Mouse (Mus musculus) neural tube, embryonic 12.5 days (tissue): ENCODE results near the gene Sgcd. TPM values are rescaled to one million over a fixed set of nuclear protein-coding genes. Genes with fewer than 3 reads are reported as not detected.
A peak's percentile ranks its signal among the peaks of the same experiment; 100 is the strongest.

ENCODE experiments used
- ATAC-seq: fragments of 200-750 bp; cut with Nextera tagmentation; 2 replicates; pipeline ENCODE4 v1.8.0; 2017; ENCODE audit warnings: low read depth, mild to moderate bottlenecking, moderate TSS enrichment, moderate library complexity; ENCODE audit not compliant: low FRiP score
- H3K27ac ChIP-seq: fragments of 300-500 bp; sonication (generic); 2 replicates; pipeline ENCODE4 v1.5.1; 2016
- H3K27me3 ChIP-seq: fragments of 300-500 bp; sonication (generic); replicated peaks from 2 replicates; pipeline ENCODE4 v1.6.1; 2016; ENCODE audit warnings: mild to moderate bottlenecking
- H3K36me3 ChIP-seq: fragments of 300-500 bp; sonication (generic); 2 replicates; pipeline ENCODE4 v1.6.1; 2016; ENCODE audit warnings: mild to moderate bottlenecking
- H3K4me1 ChIP-seq: fragments of 300-500 bp; sonication (generic); 2 replicates; pipeline ENCODE4 v1.6.1; 2016
- H3K4me2 ChIP-seq: fragments of 300-500 bp; sonication (generic); replicated peaks from 2 replicates; pipeline ENCODE4 v1.6.1; 2016; ENCODE audit warnings: mild to moderate bottlenecking
- H3K4me3 ChIP-seq: fragments of 300-500 bp; sonication (generic); 2 replicates; pipeline ENCODE4 v1.5.1; 2016
- H3K9ac ChIP-seq: fragments of 300-500 bp; sonication (generic); 2 replicates; pipeline ENCODE4 v1.6.1; 2016; ENCODE audit warnings: mild to moderate bottlenecking
- H3K9me3 ChIP-seq: fragments of 300-500 bp; sonication (generic); 2 replicates; pipeline ENCODE4 v1.6.1; 2016; ENCODE audit warnings: mild to moderate bottlenecking
- WGBS: fragments of 180-500 bp; shearing (Covaris S2); methylation state at CpG from one replicate; pipeline ENCODE4 v1.1.7; 2016; 5-methylcytosine and 5-hydroxymethylcytosine counted together
- polyA plus RNA-seq: library from polyadenylated mRNA; unstranded; fragments of >200 nt; fragmentation: Nextera tagmentation; extraction: Ambion mirVana; gene quantifications from 2 replicates; pipeline ENCODE4 v1.2.1, GENCODE M21; 2016

Sgcd gene
- polyA plus RNA-seq, 1 experiment from 2014 or later, result 2.6 TPM

DNA sequence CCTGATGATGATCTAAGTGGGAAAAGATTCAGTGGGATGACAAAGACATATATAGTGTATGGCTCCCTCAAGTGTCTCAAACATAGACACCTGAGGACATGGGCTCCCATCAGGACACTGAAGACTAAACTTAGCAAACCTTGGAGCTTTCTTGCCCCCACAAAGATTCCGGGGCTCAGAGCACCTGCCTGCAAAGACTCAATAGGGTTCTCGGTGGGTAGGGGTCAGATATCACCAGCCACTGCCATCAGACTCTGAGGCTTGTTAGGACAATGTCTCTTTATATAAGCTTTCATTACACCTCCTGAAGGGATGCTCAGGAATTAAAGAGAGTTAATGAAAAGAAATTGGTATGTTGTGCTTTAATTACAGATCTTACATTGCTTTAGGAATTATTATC, 764.6 kb downstream of the Sgcd start:
- Histone ChIP-seq H3K4me3 (no peak overlapping the region), H3K27ac (no peak overlapping the region), H3K27me3 (no peaks in the 10 kb centered on the region), H3K9ac (no peak overlapping the region), H3K4me1 (no peaks in the 10 kb centered on the region), H3K9me3 (no peaks in the 10 kb centered on the region), H3K36me3 (no peaks in the 10 kb centered on the region), H3K4me2 (no peak overlapping the region)
- no peak for ATAC-seq
- WGBS, result 89% methylated on average over 2 of the region's 2 CpGs

GRCm38 (mm10) chr11:47211531-47211930, 777.2 kb downstream of the Sgcd start:
- Histone ChIP-seq H3K4me2 (no peak overlapping the region), H3K27ac (no peak overlapping the region), H3K4me3 (no peak overlapping the region), H3K27me3 (no peaks in the 10 kb centered on the region), H3K4me1 (no peaks in the 10 kb centered on the region), H3K9me3 (no peaks in the 10 kb centered on the region), H3K36me3 (no peaks in the 10 kb centered on the region), H3K9ac (no peak overlapping the region)
- WGBS, result 81% methylated on average over 8 of the region's 8 CpGs
- no peak for ATAC-seq

GRCm38 (mm10) chr11:47206461-47206860, 782.3 kb downstream of the Sgcd start:
- H3K27ac ChIP-seq, result no peak overlapping the region
- no peak overlapping the region for H3K9ac ChIP-seq
- no peaks in the 10 kb centered on the region for H3K36me3 ChIP-seq
- no peak overlapping the region for H3K4me3 ChIP-seq
- H3K4me1 ChIP-seq, result no peaks in the 10 kb centered on the region
- H3K27me3 ChIP-seq, result no peaks in the 10 kb centered on the region
- WGBS, result 73% methylated on average over 1 of the region's 1 CpGs
- H3K4me2 ChIP-seq, result no peak overlapping the region
- ATAC-seq, result no peak
- no peaks in the 10 kb centered on the region for H3K9me3 ChIP-seq

- H3K36me3 ChIP-seq, result no peaks in the 10 kb centered on the region
- H3K4me1 ChIP-seq, result no peaks in the 10 kb centered on the region
- 89% methylated on average over 7 of the region's 7 CpGs for WGBS
- H3K27ac ChIP-seq, result no peak overlapping the region
- H3K9ac ChIP-seq, result no peak overlapping the region
- no peak for ATAC-seq
- no peak overlapping the region for H3K4me3 ChIP-seq
- H3K9me3 ChIP-seq, result no peaks in the 10 kb centered on the region
- no peaks in the 10 kb centered on the region for H3K27me3 ChIP-seq
- H3K4me2 ChIP-seq, result no peak overlapping the region
These were observed 789.7 kb downstream of the Sgcd start for GRCm38 (mm10) chr11:47199106-47199505.

- H3K27me3 ChIP-seq, result no peaks in the 10 kb centered on the region
- no peaks in the 10 kb centered on the region for H3K9me3 ChIP-seq
- no peak overlapping the region for H3K4me2 ChIP-seq
- H3K27ac ChIP-seq, result no peak overlapping the region
- H3K36me3 ChIP-seq, result no peaks in the 10 kb centered on the region
- H3K9ac ChIP-seq, result no peak overlapping the region
- no peaks in the 10 kb centered on the region for H3K4me1 ChIP-seq
- ATAC-seq, result peak; percentile 56; the same call in 1 of the 2 replicates
- 61% methylated on average over 2 of the region's 2 CpGs for WGBS
- H3K4me3 ChIP-seq, result no peak overlapping the region
These were observed 800.2 kb downstream of the Sgcd start for GRCm38 (mm10) chr11:47188556-47188955.

DNA sequence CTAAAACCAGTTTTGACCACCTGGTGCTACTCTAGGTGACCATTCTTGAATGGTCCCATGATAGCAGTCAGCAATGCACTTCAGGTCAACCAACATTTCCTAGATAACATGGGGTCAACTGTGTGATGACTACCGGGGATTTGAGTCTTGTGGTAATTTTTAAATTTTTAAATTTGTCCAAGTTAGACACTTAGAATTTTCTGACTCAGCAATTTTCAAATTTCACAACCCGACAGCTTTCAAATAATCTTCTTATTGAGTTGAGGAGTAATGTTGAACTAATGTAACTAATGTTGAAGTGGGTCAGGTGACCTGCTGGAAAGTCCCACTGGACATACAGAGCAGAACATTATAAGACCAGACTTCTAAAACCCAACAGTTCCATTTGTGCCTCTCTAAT, 813.8 kb downstream of the Sgcd start:
- ATAC-seq, result no peak
- no peak overlapping the region for H3K27ac ChIP-seq
- H3K36me3 ChIP-seq, result no peaks in the 10 kb centered on the region
- no peak overlapping the region for H3K9ac ChIP-seq
- no peaks in the 10 kb centered on the region for H3K4me1 ChIP-seq
- H3K27me3 ChIP-seq, result no peaks in the 10 kb centered on the region
- H3K4me3 ChIP-seq, result no peak overlapping the region
- H3K9me3 ChIP-seq, result no peaks in the 10 kb centered on the region
- H3K4me2 ChIP-seq, result no peak overlapping the region
- WGBS, result 92% methylated on average over 2 of the region's 2 CpGs

- Histone ChIP-seq H3K27ac (no peak overlapping the region), H3K36me3 (no peaks in the 10 kb centered on the region), H3K4me2 (no peak overlapping the region), H3K9me3 (no peaks in the 10 kb centered on the region), H3K4me3 (no peak overlapping the region), H3K9ac (no peak overlapping the region), H3K27me3 (no peaks in the 10 kb centered on the region), H3K4me1 (no peaks in the 10 kb centered on the region)
- WGBS, result 89% methylated on average over 6 of the region's 6 CpGs
- no peak for ATAC-seq
These were observed 817.7 kb downstream of the Sgcd start for GRCm38 (mm10) chr11:47170926-47171625.

- no peak overlapping the region for H3K9ac ChIP-seq
- no peaks in the 10 kb centered on the region for H3K9me3 ChIP-seq
- H3K4me3 ChIP-seq, result no peak overlapping the region
- H3K27ac ChIP-seq, result no peak overlapping the region
- H3K4me2 ChIP-seq, result no peak overlapping the region
- 83% methylated on average over 4 of the region's 4 CpGs for WGBS
- H3K27me3 ChIP-seq, result no peaks in the 10 kb centered on the region
- ATAC-seq, result no peak
- H3K36me3 ChIP-seq, result no peaks in the 10 kb centered on the region
- no peaks in the 10 kb centered on the region for H3K4me1 ChIP-seq
These were observed 821.4 kb downstream of the Sgcd start for GRCm38 (mm10) chr11:47167376-47167775.

DNA sequence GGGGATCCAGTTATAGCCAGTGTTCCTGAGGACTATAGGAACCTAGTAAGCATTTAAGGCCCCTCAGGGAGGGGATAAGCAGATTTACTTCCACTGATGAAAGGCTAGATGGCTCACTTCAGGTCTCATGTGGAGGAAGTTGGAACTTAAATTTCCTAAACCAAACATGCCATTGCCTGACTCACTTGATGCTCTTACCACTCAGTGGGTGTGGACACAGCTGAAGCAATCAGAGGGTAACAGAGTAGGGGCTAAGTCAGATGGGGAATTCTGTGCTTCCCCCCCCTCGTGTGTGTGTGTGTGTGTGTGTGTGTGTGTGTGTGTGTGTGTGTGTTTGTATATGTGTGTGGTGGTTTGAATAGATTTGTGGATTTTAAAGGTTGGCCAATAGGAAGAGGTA, 830.7 kb downstream of the Sgcd start:
- WGBS, result 72% methylated on average over 1 of the region's 1 CpGs
- H3K4me3 ChIP-seq, result no peak overlapping the region

GRCm38 (mm10) chr11:47156730-47157693, 831.8 kb downstream of the Sgcd start:
- H3K27me3 ChIP-seq, result no peaks in the 10 kb centered on the region
- no peaks in the 10 kb centered on the region for H3K9me3 ChIP-seq
- H3K4me3 ChIP-seq, result no peak overlapping the region
- no peak overlapping the region for H3K27ac ChIP-seq
- 35% methylated on average over 1 of the region's 1 CpGs for WGBS
- no peak overlapping the region for H3K4me2 ChIP-seq
- no peak overlapping the region for H3K9ac ChIP-seq
- H3K36me3 ChIP-seq, result no peaks in the 10 kb centered on the region
- no peaks in the 10 kb centered on the region for H3K4me1 ChIP-seq
- ATAC-seq, result no peak

More for the DNA sequence above, 830.7 kb downstream of the Sgcd start:
- ATAC-seq, result no peak
- H3K27ac ChIP-seq, result no peak overlapping the region
- no peak overlapping the region for H3K9ac ChIP-seq
- H3K4me1 ChIP-seq, result no peaks in the 10 kb centered on the region
- no peaks in the 10 kb centered on the region for H3K27me3 ChIP-seq
- H3K9me3 ChIP-seq, result no peaks in the 10 kb centered on the region
- H3K36me3 ChIP-seq, result no peaks in the 10 kb centered on the region
- H3K4me2 ChIP-seq, result no peak overlapping the region

DNA sequence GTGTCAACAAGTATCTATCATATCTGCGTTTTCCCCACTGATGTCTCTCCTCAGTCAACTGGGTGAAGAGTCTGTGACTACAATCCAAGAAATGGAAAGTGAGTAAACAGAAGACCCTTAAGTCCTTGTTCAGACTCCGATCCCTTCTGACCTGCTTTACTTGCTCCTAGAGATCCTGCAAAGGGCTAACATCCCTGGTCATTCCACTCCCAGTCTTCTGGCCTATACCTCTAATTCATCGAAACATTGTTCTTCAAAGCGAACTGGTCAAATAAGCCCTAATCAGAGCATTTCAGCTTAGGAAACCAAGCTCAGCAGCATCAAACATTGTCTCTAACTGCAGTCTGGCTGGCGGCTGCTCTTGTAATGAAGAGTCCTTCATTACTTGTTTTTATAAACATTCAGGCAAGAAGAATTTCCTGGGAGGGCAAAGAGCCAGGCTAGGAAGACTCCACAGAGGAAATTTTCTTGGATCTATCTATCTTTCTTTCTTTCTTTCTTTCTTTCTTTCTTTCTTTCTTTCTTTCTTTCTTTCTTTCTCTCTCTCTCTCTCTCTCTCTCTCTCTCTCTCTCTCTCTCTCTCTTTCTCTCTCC, 833.8 kb downstream of the Sgcd start:
- Histone ChIP-seq H3K9ac (no peak overlapping the region), H3K36me3 (no peaks in the 10 kb centered on the region), H3K4me1 (no peaks in the 10 kb centered on the region), H3K27me3 (no peaks in the 10 kb centered on the region), H3K9me3 (no peaks in the 10 kb centered on the region), H3K4me3 (no peak overlapping the region), H3K4me2 (no peak overlapping the region), H3K27ac (no peak overlapping the region)
- ATAC-seq, result no peak
- 92% methylated on average over 5 of the region's 5 CpGs for WGBS

DNA sequence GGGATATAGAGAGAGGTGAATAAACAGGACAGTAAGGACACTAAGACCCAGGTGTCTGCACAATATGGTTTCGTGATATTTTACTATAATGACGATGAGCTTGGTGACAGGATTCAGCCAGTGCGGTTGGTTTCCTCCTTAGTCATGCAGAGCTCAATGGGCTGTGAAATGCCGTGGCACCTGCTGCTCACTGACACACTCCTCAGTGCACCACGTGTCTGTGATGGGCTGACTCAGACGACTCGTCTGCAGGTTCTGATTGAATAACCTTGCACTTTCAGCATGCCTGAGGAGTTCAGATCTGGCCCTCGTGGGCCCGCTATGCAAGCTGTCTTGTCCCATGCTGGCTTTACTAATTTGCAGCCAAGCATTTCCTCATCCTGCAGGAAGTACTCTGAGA, 839.2 kb downstream of the Sgcd start:
- Histone ChIP-seq H3K4me1 (no peaks in the 10 kb centered on the region), H3K9ac (no peak overlapping the region), H3K4me3 (no peak overlapping the region), H3K4me2 (no peak overlapping the region), H3K27ac (no peak overlapping the region), H3K36me3 (no peaks in the 10 kb centered on the region), H3K27me3 (no peaks in the 10 kb centered on the region), H3K9me3 (no peaks in the 10 kb centered on the region)
- peak; percentile 66; the same call in 1 of the 2 replicates for ATAC-seq
- 61% methylated on average over 9 of the region's 9 CpGs for WGBS
